Mouse (Mus musculus) thymus, postnatal 14 days (tissue): Measurements from ENCODE around the gene Rere.
A peak's percentile ranks its signal among the peaks of the same experiment; 100 is the strongest.

Experiments used
- DNase-seq: peaks from one replicate; pipeline ENCODE4 v3.0.0; 2021

Rere gene

DNA sequence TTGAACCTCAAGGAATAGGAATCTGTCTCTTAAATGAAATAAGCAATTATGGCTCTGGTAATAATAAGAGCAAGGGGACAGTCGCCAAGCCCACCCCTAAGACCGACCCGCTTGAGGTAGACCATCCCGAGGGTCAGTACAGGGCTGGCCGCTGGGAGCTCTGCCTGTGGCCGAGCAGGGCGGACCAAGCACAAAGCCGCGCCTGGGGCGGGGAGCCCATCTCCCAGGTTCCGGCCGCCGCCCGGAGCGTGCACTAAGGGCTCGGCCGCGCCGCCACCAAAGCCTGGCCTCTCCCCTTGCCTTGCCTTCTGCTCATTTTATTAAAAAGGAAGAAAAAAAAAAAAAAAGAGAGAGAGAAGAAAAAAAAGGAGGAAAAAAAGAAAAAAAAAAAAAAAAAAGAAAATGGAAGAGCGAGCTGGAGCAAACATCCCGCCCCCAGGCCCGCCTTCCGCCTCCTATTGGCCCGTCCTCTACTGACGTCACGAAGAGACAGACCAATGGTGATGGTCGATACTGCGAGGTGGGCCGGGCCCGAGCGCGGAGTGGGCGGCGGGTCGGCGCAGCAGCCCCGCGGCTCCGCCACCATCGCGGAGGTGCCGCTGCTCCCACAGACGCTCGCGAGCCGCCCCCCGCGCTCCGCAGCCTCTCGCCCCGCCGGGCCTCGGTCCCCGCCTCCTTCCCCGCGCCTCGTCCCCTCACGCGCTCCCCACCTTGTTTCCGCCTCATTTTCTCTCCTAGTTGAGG, at the start of gene Rere:
Gene Rere (plus strand): TSS at position 629 of the 744 bp plus-strand sequence.
- peak; percentile 99 for DNase-seq

DNA sequence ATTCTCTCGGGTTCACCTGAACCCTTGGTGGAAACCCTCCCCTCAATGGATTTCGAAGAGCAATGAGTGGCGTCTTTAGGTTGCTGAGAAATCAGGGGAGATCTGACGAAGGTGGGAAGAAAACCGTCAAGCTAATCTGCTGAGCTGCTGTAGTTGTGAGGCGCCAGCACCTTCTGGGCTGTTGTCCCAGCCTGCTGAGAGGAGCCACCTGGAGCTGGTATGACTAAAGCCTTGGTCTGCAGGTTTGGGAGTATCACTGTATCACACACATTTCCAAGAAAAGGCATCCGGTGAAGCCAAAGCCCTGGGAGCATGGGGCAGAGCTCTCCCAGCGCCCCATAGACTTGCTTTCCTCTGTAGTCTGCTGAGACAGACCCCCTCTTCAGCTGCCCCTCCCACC, 49.6 kb upstream of the Rere start:
- no peak for DNase-seq

DNA sequence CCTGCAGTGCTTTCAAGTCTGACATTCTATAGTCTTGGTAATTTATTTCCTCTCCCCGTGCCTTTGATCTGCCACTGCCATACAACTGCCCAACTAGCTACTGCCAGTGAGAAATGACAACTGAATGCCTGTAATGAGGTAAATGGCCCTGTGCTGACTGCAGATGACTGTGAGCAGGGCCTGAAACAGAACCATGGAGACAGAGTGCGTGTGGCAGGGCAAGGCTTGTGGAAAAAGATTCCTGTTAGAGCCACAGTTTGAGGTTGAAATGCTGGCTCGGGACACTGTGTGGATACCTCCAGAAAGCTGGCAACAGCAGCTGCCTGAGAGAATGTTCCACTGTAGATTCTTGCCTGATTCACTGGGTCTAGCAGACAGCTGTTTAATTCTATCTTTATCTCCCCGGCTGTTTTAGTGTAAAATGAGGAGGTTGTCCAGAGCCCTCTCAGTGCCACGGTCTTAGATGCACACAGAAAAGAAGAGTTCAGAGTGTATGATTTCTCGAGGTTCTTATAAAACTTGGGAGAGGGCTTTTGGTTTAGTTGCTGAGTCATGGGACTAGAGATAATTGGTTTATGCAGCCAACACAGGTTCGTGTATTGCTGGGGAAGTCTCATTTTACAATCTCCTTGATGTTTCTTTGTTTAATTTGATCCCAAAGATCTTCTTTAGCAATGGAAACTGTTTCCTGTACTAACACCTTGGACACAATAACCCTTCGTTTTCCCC, 46.7 kb upstream of the Rere start:
- no peak for DNase-seq

DNA sequence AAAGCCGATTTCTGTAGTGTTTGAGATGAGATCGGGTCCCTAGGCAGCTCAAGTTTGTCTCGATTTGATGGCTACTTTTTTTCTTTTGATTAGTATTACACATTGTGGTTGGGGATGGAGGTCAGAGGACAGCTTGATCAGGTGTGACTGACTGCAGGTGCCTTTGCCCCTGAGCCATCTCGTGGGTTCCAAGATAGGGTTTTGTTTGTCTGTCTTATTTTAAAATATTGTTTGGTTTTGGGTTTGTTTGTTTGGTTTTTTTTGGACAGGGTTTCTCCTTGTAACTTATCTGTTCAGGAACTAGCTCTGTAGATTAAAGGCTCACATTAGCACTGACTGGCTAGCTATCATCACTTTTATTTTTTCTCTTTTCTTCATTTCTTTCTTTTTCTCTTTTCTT, 45.9 kb upstream of the Rere start:
- DNase-seq, result no peak

DNA sequence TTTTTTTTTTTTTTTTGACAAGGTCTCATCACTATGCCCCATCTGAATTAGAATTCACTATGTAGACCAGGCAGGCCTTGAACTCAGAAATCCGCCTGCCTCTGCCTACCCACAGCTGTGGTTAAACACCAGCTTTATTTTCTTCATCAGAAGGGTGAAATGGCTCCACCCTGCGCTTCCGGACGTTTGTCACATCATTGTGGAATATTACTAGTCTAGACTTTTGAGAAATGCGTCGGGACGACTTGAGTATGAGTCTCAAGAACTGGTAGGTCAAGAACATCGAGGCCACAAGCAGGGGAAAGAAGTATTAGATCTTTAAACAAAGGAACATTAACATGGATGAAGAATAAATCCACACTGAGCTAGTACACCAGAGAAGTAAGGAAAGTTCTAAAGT, 45.4 kb upstream of the Rere start:
- no peak for DNase-seq

DNA sequence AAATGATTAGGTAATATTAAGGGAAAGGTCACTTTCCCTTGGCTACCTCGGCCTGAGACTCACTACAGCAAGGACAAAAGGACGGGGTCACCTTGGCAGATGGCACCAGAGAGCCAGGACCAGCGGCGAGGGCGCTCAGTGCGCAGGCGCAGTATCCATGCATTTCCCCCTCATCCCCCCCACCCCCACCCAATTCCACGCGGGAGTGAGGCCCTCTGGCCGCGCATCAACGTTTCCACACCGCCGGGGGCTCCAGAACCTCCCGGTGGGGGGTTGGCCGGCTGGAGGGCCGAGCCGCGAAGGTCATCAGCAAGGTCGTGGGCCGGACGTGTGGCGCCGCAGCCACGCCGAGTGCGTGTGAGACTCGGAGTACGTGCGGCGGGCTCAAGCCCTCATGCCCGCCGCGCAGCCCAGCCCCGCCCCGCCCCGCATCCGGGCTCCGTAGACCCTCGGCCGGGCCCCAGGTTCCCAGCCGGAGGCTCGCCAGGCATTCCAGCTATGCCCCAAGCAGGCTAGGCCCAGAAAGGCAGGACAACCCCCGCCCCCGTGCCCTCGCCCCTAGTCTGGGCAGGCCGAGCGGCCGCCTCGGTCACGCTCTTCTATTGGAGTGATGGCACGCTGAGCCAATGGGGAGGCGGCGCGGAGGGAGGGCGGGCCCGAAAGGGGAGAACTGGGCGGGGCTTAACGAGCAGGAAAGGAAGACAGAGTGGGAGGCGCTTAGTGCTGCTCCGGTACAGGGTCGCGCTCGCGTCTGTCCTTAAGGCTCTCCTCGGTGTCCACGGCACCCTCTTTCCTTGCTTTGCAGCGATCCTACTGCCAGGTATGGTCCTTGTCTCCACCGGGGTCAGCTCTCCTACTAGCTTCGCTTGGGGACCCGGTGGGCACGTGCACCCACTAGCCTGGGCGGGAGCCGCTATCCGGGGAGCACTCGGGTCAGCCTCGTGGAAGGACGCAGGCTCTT, 44.6 kb upstream of the Rere start, which contains the start of gene Eno1:
Gene Eno1 (plus strand): TSS at position 201 of the 961 bp plus-strand sequence.
- DNase-seq, result peak; percentile 96

DNA sequence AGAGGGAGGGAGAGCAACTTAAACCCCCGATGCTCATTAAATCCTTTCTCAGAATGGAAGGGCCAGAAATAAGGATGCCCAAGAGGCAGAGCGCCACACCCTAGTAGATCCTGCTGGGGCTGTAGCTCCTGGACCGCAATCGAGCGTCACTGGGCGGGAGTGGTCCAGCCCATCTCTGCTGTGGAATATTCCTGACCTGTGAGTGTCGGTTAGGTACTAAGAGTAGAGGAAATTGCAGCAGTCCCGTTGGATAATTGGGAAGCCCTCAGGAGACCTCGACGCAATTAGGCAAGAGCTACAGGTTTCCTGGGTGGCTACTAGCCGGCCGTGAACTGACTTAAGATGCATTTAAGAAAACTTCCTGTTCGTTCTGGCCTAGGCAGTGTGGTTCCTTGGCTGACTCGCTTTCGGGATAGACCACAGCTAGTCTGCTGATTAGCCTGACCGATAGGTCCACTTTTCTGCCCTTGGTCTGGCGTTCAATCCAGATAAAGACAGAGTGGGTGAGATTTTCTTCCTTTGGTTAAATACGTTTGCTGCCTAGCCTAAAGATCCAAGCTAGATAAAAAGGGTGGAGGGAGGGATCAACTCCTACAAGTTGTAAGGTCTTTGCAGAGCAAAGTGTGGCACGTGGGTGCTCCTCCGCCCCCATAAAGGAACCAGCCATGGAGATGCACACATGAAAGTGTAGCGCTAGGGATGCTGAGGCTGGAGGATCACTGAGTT, 43.6 kb upstream of the Rere start:
- peak; percentile 45 for DNase-seq

DNA sequence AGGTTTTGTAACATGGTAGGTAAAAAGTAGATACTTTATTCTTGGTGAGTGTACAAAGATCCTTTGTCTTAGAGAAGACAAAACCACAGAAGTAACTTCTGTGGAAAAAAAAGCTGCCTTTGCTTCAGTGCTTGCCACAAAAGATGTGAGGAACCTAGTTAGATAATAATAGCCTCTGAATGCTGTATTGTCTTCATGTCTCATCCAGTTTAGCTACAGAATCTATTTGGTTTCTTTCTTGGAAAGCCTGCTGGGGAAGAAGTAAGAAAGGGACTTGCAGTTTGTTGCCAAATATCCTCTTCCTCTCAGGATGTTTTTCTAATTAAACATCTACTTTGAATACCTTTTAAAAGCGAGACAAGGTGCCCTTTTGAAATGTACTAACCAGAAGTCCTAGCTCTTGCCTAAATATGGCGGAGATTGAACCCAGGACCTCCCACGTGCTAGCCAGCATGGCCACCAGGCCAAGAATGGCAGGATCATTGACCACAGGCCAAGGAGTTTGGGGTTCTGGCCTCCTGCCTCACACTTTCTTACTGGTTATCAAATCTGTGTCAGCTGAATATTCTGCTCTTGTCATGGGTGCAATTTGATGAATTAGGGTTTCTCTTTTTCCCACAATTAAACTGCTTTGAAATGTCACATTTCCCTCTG, 42.9 kb upstream of the Rere start:
- DNase-seq, result no peak

DNA sequence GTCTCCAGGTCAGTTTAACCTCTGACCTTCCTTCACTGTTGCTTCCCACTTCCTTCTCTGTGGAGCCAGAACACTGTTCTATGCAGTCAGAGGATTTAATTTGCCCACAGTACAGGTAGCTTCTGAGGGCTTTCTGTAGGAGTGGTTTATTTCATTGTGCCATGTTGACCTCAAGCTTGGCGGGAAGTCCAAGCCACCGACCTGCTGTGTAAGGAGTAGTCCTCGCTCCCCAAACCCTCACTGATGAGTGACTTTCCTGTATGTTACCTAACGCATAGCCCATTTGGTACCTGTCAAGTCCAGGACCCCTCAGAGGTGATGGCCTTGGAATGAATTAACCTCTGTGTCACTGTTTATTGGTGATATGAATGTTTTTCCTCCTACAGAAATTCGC, 42.4 kb upstream of the Rere start:
- no peak for DNase-seq

DNA sequence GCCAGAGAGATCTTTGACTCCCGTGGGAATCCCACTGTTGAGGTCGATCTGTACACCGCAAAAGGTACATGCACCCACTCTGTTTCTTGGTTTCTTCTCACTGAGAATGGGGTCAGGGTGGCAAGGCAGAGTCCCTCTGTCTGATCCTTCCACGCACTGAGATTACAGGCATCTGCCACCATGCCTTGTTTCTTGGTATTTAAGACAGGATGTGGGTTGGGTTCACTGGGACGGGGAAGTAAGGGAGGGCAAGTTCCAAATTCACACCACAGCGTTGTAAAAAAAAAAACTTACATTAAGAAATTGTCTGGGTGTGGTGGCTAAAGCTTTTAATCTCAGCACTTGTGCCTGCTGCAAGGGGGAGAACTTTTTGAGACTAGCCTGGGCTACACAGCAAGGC, 41.9 kb upstream of the Rere start:
- peak; percentile 56 for DNase-seq

DNA sequence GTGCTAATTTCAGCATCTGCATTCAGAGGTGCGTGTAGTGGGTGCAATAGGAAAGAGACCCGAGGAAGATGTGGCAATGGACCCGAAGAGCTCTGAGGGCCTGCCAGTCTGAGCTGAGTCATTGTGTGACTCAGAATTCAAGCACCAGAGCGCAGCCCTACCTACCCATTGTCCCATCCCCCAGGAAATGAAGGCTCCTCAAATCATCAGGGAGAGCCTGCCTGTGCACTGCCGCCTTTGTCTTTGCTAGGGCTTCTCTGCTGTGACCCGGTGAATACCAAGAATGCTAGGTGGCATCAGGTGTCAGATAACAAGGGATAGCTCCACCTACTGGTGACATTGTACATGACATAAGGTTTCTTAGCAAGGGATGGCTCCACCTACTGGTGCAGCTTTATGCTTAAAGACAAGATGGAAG, 41.5 kb upstream of the Rere start:
- DNase-seq, result peak; percentile 89

DNA sequence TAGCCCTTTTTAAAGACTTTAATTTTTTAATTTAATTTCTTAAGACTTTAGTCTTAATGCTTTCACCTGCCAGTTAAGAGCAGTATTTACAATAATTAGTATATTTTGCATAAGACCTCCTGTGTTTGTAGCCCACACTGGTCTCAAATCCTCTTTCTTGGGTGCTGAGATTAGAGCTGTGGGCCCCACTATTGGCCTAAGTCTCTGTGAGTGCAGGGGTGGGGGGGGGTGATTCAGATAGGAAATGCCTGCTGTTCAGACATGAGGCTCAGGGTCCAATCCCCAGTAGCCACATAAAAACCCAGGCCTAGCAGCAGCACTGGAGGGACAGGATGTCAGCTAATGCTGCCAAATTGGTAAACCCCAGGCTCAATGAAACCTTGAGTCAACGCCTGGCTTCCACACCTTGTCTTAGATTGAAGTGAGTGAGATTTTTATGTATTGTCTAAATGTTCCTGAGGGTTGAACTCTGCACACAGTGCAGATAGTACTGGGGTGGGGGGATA, 41.0 kb upstream of the Rere start:
- DNase-seq, result no peak

DNA sequence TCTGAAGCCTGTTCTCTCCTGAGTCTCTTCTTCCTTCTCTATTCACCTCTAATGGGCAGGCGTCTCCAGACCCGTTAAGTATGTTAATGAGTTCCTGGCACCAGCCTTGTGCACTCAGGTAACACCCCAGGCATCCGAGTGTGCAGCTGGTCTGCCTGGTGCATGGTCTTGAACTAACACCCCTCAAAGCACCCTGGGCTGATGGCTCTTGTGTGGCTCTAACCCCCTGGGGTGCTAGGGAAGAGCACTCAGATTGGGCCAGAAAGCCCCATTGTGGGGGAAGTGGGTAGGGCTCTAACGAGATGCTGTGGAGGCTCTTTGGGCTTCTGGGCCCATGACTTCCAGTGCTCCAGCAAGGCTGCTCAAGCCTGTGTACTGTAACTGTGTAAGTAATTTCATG, 39.7 kb upstream of the Rere start:
- no peak for DNase-seq

DNA sequence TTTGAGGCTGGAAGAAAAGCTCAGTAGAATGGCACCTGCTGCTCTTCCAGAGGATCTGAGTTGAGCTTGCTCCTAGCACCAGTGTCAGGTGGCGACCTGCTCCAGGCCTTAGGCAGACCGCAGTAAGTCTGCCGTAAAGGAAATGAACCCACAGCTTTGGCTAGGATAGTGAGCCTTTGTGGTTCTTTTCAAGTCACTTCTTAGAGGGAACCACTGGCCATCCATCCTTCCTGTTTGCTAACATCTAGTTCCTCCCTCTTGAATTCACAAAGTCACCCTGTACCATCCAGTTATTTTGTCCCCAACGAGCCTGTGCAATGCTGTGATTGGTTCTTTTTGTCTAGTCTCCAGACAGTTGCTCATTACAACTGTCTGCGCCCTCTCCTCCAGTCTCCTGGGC, 38.7 kb upstream of the Rere start:
- no peak for DNase-seq

DNA sequence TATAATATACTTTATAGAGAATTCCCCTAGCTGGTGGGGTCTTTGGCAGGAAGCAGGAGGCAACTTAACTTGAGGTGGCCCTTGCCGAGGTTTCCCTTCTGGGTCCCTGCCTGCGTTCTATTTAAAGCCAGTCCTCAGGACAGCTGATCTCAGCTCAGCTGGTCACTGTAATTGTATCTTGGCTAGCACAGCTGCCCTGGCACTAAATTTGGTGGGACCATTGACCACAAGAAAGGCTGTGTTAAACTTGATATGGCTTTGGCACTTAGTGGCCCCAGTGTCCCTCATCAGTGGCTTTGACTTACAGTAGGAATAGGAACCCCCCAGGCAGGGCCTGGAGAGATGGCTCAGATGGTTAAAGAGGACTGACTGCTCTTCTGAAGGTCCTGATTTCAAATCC, 35.6 kb upstream of the Rere start:
- no peak for DNase-seq

DNA sequence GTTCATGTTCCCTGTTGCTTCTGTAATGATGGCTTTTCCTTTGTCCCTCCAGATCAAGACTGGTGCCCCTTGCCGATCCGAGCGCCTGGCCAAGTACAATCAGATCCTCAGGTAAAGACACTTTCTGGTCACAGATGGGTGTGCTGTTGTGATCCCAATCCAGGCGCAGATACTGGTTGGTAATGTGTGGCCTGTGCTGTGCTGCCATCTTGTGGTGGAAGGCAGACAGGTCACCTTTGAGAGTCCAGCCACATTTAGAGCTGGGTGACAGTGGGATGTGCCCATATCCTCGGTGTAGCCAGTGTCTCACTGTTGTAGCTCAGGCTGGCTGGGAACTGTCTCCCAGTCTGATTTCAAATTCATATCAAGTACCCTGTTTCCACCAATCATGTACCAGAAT, 33.4 kb upstream of the Rere start:
- DNase-seq, result peak; percentile 66

DNA sequence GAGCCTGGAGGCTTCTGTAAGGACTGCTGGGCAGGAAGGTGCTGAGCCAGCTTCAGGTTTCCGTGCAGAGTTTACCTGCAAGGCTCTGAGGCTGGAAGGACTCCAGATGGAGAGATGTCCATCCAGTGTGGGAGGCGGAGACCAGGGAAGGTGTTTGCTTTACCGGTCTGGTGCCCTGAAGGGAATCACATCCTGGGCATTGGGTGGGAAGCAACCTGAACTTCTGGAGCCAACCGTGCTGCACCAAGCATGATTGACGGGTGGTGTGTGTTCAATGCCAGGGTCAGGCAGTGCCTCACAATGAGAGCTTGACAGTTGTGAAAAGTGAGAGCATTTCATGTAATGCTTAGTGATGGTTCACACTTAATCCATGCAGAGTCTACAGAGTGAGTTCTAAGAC, 32.5 kb upstream of the Rere start:
- no peak for DNase-seq

DNA sequence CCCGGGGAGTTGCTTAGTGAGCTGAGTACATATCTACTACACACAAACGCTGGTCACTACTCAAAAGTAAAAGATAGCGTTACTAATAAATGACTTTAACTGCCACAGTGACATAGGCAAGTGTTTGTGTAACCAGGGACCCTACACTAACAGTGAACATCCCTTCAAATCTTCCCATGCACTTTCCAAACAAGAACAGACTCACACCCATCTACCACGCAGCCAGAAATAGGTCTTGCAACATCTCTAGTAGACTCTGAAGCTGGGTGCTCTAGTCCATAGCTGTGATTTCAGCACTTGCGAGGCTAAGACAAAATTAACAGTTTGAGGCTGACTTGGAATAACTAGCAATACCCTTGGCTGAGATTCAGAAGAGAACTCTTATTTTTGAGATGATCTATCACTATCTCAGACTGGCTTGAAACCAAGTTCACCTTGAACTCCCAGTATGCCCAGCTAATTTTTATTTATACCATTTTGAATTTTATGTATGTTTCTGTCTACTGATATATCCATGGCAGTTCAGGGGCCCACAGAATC, 31.6 kb upstream of the Rere start:
- DNase-seq, result no peak

DNA sequence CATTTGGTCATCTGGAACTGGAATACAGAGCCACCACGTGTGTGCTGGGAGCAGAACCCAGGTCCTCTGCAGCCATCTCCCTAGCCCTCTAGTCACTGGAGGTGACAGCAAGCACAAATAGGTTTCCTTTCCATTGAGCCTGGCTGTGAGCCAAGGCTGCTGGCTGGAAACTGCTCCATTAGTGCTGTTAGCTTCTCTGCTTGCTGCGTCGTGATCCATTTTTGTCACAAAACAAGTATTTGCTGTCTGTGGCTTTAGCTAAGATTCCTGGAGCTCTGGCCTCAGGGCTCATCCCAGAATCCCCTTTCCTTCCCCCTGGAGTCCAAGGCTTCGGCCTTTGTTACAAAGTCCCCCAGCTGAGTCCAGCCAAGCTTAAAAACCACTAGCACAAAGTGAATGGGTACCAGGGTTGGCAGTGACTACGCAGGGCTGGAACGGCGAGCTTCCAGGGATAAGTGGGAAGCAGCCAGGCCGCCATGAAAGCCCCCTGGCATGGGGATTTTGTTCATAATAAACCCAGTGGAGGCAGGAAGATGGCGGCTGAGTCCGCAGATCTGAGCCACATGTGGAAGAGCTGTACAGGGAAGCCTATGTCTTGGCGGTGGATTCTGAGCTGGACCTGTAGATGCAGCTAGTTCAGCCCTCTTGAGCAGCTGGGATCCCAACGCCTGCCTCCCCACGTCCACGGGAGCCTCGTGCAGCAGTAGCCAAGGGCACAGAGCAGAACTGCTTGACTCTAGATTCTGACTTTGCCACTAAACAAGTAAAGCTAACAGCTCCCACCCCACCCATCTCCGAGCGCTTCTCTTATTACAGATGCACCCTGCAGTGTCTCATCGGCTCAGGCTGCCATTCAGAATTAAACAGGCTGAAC, 30.7 kb upstream of the Rere start:
- DNase-seq, result no peak

DNA sequence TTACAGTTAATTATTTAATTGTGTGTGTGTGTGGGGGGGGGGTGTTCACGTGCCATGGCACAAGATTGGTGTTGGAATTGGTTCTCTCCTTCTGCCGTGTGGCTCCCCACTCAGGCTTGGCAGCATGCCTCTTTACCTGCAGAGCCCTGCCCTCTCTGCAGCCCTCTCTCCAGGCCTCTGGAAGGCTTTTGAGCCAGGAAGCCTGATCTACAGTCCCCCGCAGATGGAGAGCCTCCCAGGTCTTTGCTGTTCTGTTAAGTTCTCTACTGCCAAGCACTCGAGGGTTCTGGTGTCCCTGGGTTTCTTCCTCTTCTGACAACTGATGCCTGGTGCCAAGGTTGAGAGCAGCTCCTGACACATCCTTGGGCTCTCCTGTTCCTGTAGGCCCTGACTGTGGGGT, 27.0 kb upstream of the Rere start:
- DNase-seq, result no peak

DNA sequence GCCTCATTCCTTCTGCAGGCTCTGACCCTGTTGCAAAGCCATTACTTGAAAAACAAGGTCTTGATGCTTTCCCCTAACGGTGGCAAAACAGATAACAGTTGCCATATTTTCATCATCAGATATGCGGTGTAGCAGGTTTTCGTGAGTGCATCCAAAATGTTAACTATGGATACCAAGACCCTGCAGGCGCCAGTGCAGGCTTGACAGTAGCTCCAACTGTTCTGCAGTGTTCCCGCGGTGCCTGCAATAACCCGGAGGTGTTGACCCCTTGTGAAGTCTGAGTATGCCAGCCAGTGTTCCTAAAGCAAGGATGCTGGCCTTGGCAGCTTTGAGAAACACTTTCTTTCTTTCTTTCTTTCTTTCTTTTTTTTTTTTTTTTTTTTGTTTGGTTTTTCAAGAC, 26.3 kb upstream of the Rere start:
- no peak for DNase-seq
